Mouse (Mus musculus) brain, embryonic 18.5 days (tissue): Measurements from ENCODE around the gene Zgpat.

Experiments
- DNase-seq: peaks from one replicate; pipeline ENCODE4 v3.0.0-alpha.2; 2012; ENCODE audit warnings: low read depth, low spot score

The Zgpat gene

GRCm38 (mm10) chr2:181384919-181385391 is 20.2 kb downstream of the Zgpat start:
- no peak for DNase-seq

- no peak for DNase-seq
Observed at GRCm38 (mm10) chr2:181385885-181386284, 21.2 kb downstream of the Zgpat start.

DNA sequence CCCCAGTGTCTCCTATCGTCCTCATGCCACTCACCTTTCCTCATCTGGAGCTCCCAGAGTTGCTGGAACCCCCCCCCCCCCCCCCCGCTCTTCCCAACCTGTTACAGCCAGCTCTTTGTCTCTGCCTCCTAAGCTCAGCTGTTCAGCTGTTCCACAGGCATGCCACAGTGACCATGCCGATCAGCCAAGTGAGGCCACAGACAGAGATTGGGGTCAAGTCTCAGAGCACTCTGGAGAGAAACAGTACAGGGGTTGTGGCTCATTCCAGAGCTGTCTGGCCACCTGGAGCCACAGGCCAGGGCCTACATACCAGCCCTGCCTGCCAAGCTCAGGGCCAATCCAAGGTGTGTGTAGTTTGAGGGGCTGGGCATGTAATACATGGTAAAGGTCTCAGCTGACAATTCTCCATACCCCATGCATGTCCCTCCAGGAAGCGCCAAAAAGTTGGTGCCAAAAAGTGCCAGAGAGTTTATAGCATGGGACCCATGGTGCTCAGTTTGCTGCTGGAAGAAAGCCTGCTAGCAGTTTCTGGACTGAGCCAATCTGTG is 22.0 kb downstream of the Zgpat start:
- DNase-seq = no peak

GRCm38 (mm10) chr2:181390136-181390870 is 25.6 kb downstream of the Zgpat start:
- no peak for DNase-seq

- DNase-seq = no peak
Observed at GRCm38 (mm10) chr2:181391022-181391421, 26.3 kb downstream of the Zgpat start.

DNA sequence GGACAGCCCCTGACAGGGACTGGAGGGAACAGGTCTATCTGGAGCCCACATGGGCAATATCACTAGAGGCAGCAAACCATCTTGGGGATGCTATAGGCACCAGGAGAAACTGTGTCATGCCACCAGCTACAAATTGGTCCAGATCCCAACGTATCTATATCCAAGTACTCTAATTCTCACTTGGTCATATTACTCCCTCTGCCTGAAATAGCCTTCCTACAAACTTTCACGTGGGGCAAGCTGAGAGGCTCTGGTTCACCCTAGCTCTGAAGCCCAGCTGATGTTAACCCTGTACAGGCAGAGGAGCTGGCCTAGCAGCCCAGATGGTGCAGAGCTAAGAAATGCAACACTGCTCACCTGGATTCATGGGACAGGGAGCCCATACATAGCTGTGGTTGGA is 26.8 kb downstream of the Zgpat start:
- DNase-seq = no peak

GRCm38 (mm10) chr2:181392600-181393213 is 28.0 kb downstream of the Zgpat start:
- peak; percentile 61 for DNase-seq

GRCm38 (mm10) chr2:181394086-181394485 is 29.4 kb downstream of the Zgpat start:
- DNase-seq = no peak

DNA sequence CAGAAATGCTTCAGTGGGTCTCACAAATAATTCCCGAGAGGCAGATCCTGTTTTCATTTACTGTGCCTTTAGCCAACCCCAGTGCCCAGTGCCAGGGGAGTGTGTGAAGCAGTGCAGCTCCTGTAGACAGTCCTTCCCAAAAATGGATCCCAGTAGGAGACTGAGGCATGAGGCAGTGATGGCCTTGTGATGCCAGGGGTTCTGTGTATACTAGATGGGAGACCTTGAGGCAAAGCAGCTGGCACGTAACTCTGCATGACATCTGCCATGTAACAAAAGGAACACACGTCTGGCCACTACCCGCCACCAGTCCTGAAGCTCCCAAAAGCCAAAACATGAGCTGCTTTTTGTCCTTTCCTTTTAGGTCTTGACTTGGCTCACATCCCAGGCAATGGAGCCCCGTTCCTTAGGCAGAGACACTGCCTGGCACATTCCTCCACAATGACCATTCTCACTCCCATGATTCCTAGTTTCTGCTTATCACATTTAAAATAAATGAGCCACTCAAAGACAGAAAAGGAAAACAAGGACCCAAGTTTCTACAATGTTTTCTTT is 32.6 kb downstream of the Zgpat start:
- no peak for DNase-seq

DNA sequence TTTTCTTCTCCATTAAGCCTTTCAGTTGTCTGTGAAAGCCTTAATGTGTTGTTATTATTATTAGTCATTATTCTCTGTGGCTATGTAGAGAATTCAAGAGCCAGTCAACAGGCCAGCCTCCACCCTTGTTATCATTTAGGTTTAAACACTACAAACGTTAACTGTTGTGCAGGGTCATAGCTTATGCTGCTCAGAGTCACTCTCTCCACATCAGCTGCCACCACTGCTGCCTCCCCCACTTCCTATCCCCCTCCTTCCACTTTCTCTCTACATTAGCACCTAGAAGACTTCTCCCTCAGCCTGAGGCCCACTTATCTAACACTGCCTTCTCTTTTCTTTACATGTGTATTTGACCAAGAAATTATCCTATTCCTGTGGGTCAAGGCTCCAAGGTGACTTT is 36.8 kb downstream of the Zgpat start:
- no peak for DNase-seq

DNA sequence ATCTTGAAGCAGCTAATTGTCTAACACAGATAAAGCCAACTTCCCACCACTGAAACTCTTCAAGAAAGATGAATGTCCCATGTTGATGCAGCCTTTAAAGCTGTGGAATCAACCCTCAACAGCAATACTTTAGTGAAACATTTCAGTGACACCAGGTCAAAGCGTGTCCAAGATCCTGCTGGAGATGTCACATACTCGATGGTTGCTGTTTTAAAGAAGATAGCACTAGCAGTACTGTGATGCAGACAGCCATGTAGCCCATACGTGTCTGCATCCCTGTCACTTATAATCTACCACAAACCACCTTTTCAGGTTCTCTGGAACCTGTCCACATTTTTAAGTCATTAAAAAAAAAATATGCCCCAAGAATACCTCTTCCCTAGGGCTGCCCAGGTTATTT is 39.0 kb downstream of the Zgpat start:
- DNase-seq = no peak

GRCm38 (mm10) chr2:181409643-181410042 is 44.9 kb downstream of the Zgpat start:
- DNase-seq = no peak

- DNase-seq = no peak
Observed at GRCm38 (mm10) chr2:181410760-181411473, 46.2 kb downstream of the Zgpat start.

GRCm38 (mm10) chr2:181413141-181413540 is 48.4 kb downstream of the Zgpat start:
- no peak for DNase-seq

- no peak for DNase-seq
Observed at GRCm38 (mm10) chr2:181415945-181416344, 51.2 kb downstream of the Zgpat start.

DNA sequence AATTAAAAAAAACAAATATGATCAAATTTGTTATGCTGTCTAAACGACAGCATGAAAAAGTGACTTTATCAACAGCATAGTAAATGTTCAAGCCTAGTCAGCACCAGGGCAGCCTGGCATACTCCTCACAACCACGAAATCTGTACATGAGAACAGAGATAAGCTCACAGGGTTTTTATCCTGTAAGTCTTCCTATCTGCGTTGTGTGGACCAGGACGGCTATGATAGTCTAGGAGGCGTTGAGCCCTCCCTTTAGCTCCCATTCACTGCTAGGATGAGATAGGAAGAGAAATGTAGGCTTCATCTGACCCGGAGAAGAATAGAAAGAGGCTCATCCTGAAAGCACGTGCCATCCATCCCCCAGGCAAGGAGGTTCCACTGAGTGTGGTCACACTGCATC is 54.6 kb downstream of the Zgpat start:
- no peak for DNase-seq

DNA sequence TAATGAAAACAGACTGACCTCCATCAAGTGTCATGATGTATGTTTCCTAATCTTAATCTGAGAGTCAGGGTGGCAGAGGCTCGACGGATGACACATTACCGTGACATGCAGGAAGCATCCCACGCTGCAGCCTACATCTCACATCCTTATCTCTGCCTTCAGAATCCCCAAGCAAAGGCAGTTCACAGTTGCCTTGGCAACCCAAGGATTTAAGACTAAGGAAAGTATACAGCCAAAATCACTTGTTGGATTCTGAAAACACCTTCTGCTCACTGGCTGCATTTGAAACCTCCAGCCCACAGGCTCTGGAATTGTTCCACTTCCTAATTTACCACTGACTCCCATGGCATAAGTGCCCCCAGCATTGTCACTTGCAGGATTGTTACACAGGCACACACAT is 55.7 kb downstream of the Zgpat start:
- DNase-seq = peak; percentile 39

DNA sequence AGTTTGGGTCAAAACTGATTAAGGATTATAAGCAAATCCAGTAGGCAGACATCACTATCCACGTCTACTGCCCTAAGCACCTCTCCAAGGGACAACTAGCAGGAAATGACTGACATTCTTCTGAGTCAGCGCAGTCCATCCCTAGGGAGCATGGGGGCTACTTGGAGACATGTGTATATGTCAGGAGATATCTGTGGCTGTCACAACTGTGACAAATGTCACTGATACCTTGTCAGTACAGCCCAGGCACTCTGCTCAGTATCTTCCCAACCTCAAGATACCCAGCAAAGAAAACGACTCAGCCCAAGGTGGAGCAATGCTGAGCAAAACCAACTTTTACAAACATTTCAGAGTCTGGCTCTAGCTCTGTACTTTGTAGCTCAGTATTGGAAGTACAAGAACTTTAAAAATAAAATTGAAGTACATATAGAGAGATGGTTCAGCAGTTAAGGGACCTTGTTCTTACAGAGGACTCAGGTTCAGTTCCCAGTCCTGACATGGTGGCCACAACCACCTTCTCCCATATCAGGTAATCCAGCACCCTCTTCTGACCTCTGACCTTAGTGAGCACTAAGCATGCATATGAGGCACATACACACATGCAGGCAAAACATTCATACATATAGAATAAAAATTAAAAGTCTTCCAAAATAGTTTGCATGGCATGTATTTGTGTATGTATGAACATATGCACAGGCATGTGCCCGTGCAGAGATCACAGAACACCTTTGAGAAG is 56.3 kb downstream of the Zgpat start:
- no peak for DNase-seq

DNA sequence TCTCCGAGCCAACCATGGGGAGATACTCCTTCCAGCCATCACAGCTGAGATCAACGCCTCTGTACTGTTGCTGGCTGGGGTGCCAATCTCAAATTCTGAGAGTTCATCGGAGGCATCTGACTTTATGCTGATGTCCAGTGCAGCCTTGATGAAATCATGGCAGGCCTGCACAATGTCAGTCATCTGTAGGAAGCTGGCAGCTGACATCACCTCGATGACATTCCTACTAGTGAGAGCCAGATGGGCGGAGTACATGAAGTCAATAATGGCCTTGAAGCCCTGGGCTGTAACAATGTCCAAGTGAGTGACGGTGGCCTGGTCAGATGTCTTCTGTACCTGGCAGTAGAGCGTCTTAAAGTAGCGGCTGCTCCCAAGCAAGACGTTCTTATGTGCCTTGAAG is 59.1 kb downstream of the Zgpat start:
- no peak for DNase-seq
